Mouse (Mus musculus): ENCODE data around the gene Henmt1.

Gene Henmt1

GRCm38 (mm10) chr3:108997762-108998161, 58.1 kb downstream of the Henmt1 start:
- DNase-seq (ENCODE audit: low spot score in 2 of 2): no peak

DNA sequence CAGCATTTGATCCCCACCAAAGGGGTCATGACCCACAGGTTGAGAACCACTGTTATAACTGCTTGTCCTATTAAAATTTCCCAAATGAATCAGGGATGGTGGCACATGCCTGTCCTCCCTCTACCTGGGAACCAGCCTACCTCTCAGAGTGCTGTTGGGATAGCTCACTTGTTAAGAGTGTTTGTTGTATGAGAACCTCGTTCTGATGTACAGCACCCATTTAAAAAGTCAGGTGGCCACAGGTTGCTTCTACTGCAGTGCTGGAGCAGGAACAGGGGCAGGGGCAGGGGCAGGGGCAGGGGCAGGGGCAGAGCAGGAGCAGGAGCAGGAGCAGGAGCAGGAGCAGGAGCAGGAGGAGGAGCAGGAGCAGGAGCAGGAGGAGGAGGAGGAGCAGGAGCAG, 59.5 kb downstream of the Henmt1 start:
- DNase-seq (ENCODE audit: low spot score in 2 of 2): no peak

DNA sequence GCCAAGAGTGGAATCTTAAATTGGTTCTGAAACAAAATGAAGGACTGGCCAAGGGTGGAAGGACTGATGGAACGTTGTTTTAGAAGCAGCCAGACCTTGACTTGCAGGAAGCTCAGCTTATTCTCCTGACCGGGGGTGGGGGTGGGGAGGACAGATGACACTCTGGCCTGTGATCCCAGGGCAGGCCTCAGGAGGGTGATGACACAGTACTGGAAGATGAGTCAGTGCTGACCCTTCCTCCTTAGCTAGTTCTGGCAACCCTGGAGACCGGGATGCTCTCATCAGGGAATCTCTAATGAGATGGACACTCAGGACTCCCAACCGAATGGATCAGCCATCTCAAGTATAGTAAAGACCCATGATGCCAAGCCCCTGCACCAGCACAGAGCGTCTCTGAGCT, 66.1 kb downstream of the Henmt1 start:
- DNase-seq (ENCODE audit: low spot score in 2 of 2): no peak

DNA sequence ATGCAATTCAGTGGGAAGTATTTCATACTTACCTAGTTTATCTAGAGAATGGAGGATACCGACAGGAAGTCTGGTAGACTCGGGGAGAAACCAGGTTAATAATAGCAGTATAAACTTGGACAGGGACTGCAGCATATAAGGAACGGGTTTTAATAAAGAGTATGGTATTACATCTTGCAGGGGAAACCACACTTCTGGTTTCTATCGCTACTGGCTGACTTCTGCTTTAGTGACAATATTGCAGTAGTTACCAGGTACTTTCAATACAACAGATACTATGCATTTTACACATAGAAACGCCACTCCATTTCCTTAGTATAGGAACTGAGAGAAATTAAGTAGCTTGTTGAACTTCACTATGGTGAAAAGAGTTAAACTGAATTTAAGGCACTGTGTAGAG, 68.5 kb downstream of the Henmt1 start:
- no peak for DNase-seq (ENCODE audit: low spot score in 2 of 2)
